Mouse (Mus musculus): ENCODE results near the gene Fsd1. TPM values are rescaled to one million over a fixed set of nuclear protein-coding genes. Genes with fewer than 3 reads are reported as not detected.
A peak's percentile ranks its signal among the peaks of the same experiment; 100 is the strongest.

The Fsd1 gene
- total RNA-seq, 2 experiments from 2014 or later = not detected

GRCm38 (mm10) chr17:56023386-56023785 lies 37.1 kb downstream of the Fsd1 start:
- no peak for ATAC-seq (replicated peaks; ENCODE audit: low FRiP score, poor library complexity, severe bottlenecking)

DNA sequence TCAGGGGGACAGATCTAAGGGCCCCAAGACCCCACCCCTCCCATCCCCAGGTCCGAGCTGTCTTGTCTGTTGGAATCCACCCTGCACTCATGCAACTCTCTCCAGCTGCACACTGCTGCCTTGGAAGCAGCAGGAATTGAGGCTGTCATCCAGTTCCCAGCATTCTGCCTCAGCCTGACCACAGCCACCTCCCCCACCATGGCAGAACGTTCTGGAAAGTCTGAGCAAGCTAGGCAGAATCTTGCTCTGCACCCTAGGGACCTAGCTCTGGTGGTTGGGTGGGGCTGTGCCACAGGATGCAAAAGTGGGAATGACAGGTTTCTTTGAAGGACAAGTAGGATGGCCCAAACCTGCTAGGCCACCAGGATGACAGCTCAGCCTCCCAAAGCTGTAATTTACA lies 38.2 kb downstream of the Fsd1 start:
- ATAC-seq (replicated peaks; ENCODE audit: low FRiP score, poor library complexity, severe bottlenecking) = no peak

GRCm38 (mm10) chr17:56024931-56025330 lies 38.6 kb downstream of the Fsd1 start:
- ATAC-seq (replicated peaks; ENCODE audit: low FRiP score, poor library complexity, severe bottlenecking) = no peak

DNA sequence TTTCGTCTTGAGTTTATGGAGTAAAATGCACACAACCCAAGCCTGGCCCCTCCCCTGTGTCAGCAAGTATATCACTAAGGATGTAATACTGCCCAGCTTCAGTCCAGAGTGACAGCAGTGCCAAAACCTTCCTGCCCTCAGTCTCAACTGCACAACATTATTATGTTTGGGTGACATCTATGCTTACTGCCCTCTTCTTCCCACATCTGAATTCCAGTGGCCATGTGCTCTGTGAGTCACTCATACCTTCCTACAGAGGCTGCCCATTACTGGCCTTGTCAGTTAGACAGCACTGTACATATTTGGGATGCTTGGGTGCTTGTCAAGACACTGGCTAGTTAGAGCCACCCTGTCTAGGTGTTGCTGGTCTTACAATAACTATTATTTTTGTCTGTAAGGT lies 40.0 kb downstream of the Fsd1 start:
- ATAC-seq (replicated peaks; ENCODE audit: low FRiP score, poor library complexity, severe bottlenecking) = no peak

- no peak for ATAC-seq (replicated peaks; ENCODE audit: low FRiP score, poor library complexity, severe bottlenecking)
These were observed 40.6 kb downstream of the Fsd1 start for GRCm38 (mm10) chr17:56026881-56027280.

DNA sequence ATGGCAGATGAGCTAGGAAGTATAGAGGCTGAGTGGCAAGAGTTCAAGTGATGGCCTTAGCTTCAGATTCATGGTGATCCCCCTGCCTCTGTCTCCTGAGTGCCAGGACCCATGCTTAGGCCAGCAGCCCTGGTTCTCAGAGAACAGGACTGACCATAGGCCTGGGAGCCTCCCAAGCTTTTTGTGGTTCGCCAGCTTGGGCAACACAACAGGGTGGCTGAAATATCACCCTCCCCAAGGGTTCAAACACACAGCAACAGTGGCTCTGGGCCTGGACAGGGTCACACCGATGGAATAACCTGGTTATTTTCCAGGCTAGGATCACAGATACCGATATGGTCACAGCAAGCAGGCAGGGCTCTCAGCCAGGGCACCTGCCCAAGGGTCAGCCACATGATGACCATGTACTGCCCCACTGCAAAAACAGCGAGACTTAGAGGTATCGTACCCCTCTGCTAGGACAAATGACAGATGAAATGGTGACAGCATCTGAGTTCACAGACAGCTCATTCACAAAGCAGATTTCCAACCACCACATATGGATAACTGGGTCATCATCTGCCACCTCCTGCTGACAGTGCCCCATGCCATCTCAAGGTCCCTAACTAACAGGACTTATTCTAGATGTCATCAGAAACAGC lies 41.6 kb downstream of the Fsd1 start:
- no peak for ATAC-seq (replicated peaks; ENCODE audit: low FRiP score, poor library complexity, severe bottlenecking)

DNA sequence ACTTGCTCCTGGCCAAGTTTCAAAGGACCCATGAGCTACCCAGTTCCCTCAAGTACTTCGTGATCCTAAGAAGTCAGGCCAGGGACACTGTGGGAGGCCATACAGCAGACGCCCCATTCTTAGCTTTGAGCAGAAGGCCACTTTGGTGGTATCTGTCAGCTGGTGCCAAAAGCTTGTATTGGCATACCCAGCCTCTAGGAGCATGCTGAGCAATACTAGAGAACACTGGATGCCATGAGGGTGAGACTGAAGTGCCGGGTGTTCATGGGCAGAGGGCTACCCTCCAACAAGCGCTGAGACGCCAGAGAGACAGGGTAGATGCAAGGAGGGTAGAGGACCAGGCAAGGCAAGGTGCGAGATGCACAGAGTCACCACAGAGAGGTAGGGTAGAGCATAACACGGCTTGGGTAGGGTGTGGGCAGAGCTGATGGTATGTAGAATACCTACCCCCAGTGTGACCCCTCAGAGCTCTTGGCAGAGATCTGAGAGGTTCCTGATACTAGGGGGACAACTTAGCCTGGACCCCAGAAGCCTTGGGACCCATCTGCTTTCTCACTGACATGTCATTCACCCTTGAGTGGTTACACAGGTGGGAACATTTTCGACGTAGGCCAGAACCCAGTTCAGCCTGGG lies 44.0 kb downstream of the Fsd1 start:
- no peak for ATAC-seq (replicated peaks; ENCODE audit: low FRiP score, poor library complexity, severe bottlenecking)

DNA sequence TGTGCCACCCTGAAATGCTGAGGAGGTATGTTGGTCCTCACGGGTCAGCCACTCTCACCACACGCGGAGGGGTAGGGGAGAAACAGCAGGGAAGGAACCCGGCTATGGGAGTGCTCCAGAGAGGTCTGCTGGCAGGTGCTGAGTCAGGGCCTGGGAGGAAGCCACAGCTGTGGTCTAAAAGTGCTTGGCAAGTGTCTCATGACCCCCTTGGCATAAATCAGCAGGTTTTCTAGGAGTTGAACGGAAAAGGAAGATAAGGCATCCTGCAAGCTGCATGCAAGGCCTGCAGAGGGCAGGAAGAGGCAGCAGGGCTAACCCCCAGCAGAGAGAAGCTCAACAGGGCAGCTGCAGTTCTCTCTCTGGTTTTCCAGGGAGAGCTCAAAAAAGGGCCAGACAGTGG lies 44.6 kb downstream of the Fsd1 start:
- ATAC-seq (replicated peaks; ENCODE audit: low FRiP score, poor library complexity, severe bottlenecking) = no peak

GRCm38 (mm10) chr17:56031431-56031830 lies 45.1 kb downstream of the Fsd1 start:
- ATAC-seq (replicated peaks; ENCODE audit: low FRiP score, poor library complexity, severe bottlenecking) = no peak

GRCm38 (mm10) chr17:56032127-56032733 lies 45.9 kb downstream of the Fsd1 start:
- no peak for ATAC-seq (replicated peaks; ENCODE audit: low FRiP score, poor library complexity, severe bottlenecking)

DNA sequence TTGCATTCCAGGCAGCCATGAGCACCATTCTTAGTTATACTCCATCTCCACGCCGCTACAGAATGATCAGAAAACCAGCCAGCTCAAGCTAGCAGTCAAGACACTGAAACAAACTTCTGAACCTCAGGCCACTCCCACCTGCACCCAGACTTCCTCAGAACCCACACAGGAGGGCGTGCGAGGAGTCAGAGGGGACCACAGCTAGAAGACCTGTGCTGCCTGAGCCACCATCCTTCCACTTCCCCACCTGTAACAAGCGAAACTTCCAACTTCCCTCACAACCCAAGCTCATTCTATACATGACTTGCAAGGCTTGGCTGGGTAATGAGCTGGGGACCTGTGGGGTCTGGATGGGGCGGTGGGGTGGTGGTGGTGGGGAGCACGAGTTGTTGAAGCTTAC lies 46.5 kb downstream of the Fsd1 start:
- no peak for ATAC-seq (replicated peaks; ENCODE audit: low FRiP score, poor library complexity, severe bottlenecking)

DNA sequence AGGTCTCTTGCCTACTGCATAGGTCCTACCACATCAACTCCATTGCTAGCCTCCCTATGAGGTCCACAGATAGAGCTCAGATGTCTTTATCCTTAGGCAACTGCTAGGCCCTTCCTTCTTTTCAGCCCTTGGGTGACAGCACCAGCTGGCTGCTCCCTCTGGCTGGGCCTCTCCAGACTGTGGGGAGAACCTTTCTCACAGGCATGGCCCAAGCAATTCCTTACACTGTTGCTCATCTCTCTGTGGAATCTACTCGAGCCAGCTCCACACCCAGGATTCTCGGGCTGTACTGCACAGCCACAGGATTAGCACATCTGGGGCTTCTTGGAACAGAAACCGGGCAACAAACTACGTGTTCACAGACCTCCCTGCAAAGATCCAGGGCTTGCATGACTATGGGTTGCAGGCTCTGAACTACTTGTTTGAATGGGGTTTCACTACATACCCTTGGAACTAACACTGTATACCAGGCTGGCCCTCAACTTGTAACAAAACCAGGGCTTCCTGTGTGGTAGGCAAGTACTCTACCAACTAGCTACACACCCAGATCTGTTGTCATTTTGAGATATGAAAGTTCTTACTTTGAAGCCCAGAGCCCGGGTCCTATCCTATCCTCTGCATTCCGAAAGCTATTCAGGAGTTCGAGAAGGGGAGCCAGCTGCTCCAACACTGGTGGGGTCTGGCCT lies 47.9 kb downstream of the Fsd1 start:
- no peak for ATAC-seq (replicated peaks; ENCODE audit: low FRiP score, poor library complexity, severe bottlenecking)

- no peak for ATAC-seq (replicated peaks; ENCODE audit: low FRiP score, poor library complexity, severe bottlenecking)
These were observed 48.4 kb downstream of the Fsd1 start for GRCm38 (mm10) chr17:56034726-56035100.

- no peak for ATAC-seq (replicated peaks; ENCODE audit: low FRiP score, poor library complexity, severe bottlenecking)
These were observed 48.9 kb downstream of the Fsd1 start for GRCm38 (mm10) chr17:56035216-56035615.

DNA sequence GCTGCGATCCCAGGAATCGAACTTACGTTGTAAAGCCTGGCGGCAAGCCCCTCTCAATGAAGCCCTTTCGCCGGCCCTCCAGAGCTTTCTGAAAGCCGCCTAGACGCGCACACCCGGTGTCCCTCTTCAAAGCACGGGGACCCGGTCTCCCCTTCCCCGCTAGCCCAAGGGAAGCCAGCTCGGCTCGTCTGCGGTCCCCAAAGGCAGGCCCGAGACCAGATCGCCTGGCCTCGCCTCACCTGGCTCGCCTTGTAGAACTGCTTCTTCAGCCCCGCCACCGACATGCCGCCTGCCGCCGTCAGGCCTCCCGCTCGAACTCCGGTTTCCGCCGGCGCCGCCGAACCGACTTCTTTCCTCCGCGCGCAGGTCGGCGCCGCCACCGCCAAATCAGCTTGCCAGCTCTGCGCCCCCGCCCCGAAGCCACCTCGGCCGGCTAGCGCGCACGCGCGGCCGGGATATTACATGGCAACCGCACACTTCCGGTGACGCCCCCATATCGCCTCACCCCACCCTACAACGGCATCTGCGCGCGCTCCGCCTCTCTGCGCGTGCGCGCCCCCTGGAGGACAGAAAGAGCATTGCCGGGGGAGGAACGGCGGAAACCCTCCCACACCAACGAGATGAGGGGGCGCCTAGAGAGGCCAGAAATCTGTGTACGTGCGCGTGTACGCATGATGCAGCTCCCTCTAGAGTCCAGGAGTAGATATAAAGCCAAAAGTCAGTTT lies 50.0 kb downstream of the Fsd1 start, which contains the start of gene Sh3gl1:
Sh3gl1 (minus strand) TSS at position 460 of the 725 bp plus-strand sequence.
- peak; percentile 82 for ATAC-seq (replicated peaks; ENCODE audit: low FRiP score, poor library complexity, severe bottlenecking)

DNA sequence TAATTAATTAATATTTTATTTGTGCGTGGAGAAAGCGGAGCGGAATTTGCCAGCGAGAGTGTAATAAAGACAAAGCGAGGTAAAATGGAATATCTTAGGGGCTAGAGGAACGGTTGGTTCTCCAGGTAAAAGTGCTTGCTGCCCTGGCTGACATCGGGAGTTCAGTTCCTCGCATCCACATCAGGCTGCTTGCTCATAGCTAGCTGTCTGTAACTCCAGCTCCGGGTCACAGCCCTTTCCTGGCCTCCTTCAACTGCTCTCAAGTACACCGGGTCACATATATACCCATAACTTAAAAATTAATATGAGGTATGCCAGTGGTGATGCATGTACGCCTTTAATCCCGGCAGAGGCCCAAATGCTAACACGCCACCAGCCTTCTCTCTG lies 50.6 kb downstream of the Fsd1 start:
- peak; percentile 3; the same call in 1 of the 2 replicates for ATAC-seq (replicated peaks; ENCODE audit: low FRiP score, poor library complexity, severe bottlenecking)

GRCm38 (mm10) chr17:56038583-56039261 lies 52.4 kb downstream of the Fsd1 start:
- no peak for ATAC-seq (replicated peaks; ENCODE audit: low FRiP score, poor library complexity, severe bottlenecking)

DNA sequence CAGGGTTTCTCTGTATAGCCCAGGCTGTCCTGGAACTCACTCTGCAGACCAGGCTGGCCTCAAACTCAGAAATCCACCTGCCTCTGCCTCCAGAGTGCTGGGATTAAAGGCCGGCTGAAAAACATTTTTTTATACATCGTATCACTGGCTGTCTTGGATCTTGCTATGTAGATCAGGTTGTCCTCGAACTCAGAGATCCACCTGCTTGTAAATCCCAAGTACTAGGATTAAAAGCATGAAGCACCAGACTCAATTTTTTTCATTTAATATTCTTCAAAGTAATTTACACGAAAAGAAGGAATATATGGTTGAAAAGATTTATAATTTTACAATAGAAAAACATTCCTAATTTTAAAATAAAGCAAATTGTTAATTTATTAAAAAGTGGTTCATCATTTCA lies 53.0 kb downstream of the Fsd1 start:
- ATAC-seq (replicated peaks; ENCODE audit: low FRiP score, poor library complexity, severe bottlenecking) = no peak

- peak; percentile 77 for ATAC-seq (replicated peaks; ENCODE audit: low FRiP score, poor library complexity, severe bottlenecking)
These were observed 53.9 kb downstream of the Fsd1 start, which contains the start of gene Chaf1a for GRCm38 (mm10) chr17:56040030-56040856. Chaf1a (plus strand) TSS chr17:56040439.

All from erythroblast, adult 5-6 weeks (primary cell).